Mouse (Mus musculus): Measurements from ENCODE around the gene Pald1. TPM values are rescaled to one million over a fixed set of nuclear protein-coding genes. Genes with fewer than 3 reads are reported as not detected.

Pald1 gene
- 10 to 100 TPM; 38.1 to 38.9 TPM for total RNA-seq (2021)

- DNase-seq, result peak; percentile 84
Observed at GRCm38 (mm10) chr10:61383021-61383714, at the start of gene Pald1. Gene Pald1 (minus strand): TSS chr10:61383530.

- DNase-seq, result no peak
Observed at GRCm38 (mm10) chr10:61431375-61431774, 48.0 kb upstream of the Pald1 start.

DNA sequence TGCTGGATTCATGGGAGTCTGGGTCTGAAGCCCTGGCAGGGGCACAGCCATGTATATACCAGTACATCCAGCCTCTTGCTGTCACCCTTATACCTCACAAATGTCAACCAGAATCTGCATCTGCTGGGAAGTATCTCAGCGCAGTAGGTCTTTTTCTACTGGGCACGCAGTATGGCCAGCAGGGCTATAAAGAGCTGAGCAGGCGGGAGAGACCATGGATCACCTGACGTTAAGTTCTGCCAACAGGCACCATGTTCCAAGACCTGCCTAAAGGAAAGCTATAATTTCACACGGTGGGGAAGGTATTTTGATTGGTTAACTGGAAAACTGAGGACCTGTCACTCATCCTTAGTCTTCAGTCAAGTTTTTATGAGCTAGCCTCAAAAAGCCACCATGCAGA, 45.7 kb upstream of the Pald1 start:
- no peak for DNase-seq

DNA sequence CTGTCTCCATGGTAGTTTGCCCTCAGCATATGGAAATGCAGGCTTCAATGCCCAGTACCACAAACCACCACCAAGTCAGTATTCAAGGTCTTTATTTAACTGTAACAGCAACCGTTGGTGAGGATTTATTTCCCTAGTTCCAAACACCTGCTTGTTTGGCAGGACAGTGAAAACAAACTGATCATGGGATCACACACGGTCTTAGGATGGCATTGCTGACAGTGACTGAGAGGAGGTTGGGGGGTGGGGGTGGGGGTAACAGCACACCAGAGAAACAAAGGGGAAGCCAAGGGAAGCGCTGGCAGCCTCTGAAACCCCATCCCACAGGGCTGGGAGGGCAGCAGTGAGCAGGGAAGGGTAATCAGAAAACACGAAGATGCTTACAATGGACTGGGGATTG, 45.1 kb upstream of the Pald1 start:
- no peak for DNase-seq

DNA sequence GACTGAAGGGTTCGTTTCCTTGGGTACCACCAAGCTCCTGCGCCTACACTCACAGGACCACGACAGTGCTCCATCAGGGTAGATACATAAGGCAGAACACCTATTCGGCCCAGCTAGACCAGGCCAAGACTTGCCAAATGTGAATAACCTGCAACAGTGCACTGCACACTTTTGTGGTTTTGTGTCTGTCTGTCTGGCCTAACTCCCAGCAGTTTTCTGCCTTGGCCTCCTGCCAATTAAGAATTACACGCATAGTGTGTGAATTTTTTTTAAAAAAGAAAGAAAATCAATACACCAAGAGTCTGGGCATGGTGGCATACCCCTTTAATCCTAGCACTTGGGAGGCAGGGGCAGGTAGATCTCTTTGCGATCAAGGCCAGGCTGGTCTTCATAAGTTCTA, 44.6 kb upstream of the Pald1 start:
- no peak for DNase-seq

- peak; percentile 71 for DNase-seq
Observed at GRCm38 (mm10) chr10:61426251-61426757, 43.0 kb upstream of the Pald1 start.

- DNase-seq, result peak; percentile 22
Observed at GRCm38 (mm10) chr10:61425047-61425446, 41.7 kb upstream of the Pald1 start.

GRCm38 (mm10) chr10:61424500-61424899, 41.2 kb upstream of the Pald1 start:
- DNase-seq, result peak; percentile 30

- peak; percentile 48 for DNase-seq
Observed at GRCm38 (mm10) chr10:61423289-61423688, 40.0 kb upstream of the Pald1 start.

- no peak for DNase-seq
Observed at GRCm38 (mm10) chr10:61422861-61423260, 39.5 kb upstream of the Pald1 start.

- no peak for DNase-seq
Observed at GRCm38 (mm10) chr10:61420011-61420410, 36.7 kb upstream of the Pald1 start.

DNA sequence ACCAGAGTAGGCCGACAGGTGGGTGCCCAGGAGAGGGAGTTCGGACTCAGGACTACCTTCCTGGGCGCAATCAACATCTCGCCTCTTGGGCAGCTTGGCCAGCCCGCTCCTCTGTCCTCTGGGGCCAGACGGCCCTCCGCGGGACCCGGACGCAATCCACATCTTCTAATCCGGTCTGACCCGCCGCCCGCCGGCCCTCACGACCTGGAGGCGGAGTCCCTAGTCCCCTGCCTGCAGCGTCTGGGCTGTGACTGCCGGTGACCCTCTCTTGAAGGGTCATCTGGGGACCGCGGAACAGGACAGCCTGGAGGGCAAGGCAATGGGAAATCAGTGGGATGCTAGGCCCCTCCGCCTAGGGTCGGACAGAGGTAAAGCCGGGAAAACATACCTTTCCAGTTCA, 35.8 kb upstream of the Pald1 start:
- peak; percentile 25 for DNase-seq

DNA sequence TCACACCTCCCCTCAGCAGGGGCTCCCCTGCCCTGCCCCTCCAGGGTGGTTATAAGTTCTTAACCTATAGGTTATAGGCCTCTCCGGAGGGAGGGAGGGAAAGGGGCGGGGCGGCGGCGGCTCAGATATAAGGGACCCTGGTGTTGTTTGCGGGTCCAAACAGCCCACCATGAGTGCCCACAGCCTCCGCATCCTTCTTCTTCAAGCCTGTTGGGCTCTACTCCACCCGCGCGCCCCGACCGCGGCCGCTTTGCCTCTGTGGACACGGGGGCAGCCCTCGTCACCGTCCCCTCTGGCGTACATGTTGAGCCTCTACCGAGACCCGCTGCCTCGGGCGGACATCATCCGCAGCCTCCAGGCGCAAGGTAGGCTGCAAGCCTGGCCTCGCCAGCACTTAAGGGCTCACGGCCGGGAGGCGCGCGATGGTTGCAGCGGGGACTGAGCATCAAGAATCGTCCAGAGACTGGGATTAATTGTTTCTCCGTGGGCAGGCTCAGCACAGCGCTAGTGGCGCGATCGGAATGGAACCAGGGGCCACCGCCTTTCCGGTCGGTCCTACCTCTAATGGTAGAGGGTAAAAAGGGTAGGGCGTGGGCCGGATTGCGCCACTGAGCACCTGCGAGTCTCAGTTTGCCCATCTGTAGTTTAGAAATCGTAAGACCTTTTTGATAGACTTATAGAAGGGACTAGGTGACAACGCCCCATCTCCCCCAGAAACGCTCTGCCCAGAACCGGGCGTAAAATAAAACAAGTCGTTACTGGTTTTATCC, 35.0 kb upstream of the Pald1 start:
- DNase-seq, result peak; percentile 18

DNA sequence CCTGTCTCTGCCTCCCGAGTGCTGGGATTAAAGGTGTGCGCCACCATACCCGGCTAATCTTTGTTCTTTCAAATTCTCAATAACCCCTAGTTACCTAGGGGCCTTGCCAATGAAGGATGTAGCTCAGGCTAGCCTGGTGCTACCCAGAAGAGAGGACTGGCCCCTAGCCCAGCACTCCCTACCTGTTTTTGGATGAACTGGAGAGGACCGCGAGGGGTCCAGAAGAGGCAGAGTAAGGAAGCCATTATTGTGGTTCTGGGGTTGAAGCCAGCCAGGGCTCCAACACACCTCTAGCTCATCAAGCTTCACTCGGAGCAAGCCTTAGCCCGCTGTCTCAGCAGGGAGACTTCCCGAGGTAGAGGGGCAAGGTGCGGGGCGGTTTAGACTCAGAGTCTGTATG, 34.3 kb upstream of the Pald1 start, which contains the start of gene Nodal:
TSS of gene Nodal (plus strand) at position 301 of the 400 bp plus-strand sequence.
- no peak for DNase-seq

GRCm38 (mm10) chr10:61417046-61417445, 33.7 kb upstream of the Pald1 start:
- DNase-seq, result no peak

DNA sequence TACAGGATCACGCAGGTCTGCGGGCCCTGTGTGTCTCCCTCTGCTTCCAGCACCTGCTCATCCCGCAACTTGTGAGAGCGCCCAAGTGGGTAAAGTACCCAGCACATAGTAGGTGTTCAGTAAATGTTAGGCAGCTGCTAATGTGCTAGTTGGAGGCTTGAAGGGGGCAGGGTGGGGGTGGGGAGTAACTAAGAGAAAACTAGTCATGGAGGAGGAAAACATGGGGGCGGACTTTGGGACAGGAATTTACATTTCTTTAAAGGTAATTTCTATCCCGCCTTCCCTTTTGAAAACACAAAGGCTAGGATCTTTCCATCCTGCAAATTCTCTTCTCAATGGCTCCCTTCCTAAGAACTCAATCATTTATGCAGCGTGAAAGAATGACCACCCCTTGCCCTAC, 33.2 kb upstream of the Pald1 start:
- no peak for DNase-seq

- no peak for DNase-seq
Observed at GRCm38 (mm10) chr10:61415890-61416289, 32.6 kb upstream of the Pald1 start.

DNA sequence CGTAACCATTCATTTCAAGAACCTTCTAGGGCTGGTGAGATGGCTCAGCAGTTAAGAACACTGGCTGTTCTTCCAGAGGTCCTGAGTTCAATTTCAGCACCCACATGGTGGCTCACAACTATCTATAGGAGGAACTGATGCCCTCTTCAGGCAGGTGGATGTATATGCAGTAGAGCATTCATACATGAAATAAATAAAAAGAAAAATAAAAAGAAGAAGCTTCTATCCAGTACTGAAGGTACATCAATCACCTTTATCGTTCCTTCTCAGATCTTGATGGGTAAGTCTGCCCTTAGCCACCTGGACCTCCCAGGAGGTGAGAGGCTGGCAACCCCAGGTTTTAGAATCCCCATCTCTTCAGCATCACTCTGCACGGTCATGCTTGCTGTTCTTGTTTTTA, 31.9 kb upstream of the Pald1 start:
- no peak for DNase-seq

DNA sequence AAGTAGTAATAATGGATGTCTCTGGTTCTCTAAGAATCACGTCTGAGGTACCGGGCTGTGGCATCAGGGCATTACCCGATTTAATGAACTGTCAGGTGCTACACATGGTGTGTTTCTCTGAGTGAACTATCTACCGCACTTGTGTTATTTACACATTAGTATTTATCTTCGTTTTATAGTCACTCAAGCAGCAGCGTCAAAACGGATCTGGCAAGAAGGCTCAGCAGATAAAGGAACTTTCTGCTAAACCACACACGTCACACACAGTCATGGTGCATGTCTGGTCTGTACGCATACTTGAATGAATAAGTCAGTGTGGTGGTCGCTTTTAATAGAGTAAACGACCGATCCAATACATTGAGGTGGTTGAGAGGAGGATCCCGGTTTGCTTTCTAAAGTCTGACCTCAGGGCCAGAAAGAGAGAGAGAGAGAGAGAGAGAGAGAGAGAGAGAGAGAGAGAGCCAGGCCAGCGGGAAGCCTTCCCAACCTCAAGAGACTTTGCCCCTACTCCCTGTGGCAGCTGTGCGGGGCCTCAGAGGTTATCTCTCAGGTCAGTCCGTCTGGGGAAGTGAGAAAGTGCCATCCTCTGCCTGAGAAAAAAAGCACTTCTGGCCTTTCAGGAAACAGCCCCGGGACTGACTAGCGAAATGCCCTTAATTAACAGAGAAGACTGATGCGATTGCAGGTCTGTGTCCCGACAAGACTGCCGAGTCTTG, 29.7 kb upstream of the Pald1 start:
- DNase-seq, result no peak

DNA sequence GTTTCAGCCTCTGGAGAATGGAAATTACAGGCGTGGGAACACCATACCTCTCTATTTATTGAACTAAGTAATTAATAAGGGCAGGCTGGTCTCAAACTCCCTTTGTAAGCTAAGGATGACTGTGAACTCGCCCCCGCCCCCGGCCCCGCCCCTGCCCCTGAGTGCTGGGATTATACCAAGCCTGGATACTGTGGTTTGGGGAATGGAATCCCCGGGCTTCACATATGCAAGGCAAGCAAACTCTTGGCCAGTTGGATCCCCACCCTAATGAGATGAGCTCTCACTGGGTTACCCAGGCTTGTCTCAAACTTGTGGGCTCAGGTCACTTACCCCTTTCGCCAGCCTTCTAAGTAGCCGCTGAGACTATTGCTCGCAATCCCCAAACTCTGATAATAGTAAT, 26.9 kb upstream of the Pald1 start:
- no peak for DNase-seq

DNA sequence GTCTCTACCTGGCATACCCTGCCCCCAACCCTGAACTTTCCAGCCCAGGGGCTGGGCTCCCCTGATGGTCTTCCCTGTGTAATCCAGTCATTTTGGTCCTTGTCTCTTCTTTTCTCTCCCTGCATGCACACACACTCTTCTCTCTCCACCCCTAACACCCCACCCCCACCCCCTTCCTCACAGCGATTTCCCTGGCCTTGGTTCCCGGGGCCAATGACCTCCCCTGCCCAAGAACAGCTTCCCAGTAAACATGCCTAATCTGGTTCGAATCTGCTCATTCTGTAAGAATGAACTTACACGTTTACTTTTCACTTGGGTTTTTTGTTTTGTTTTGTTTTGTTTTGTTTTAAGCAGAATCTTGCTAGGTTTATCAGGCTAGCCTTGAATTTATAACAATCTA, 26.4 kb upstream of the Pald1 start:
- DNase-seq, result no peak

DNA sequence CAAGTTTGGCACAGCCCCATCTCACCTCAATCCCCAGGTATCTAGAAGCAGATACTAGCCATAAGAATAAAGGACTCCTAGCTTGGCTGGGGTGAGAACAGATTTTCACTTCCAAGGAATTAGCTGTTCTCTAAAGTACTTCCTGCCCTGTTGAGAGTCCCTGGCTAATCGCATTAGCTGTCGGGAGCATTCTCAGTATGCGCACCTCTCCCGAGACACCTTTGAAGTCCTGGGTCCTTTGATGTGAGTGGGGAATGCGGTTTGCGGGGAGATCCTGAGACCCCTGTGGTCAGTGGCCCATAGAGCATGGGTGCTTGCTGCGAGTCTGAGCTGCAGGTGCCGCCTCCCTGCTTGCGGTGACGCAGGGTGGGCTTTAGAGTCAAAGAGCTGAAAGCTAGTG, 22.6 kb upstream of the Pald1 start:
- no peak for DNase-seq

GRCm38 (mm10) chr10:61402911-61403310, 19.6 kb upstream of the Pald1 start:
- DNase-seq, result no peak
